Mouse (Mus musculus): Measurements from ENCODE around the gene Rtl10. TPM values are rescaled to one million over a fixed set of nuclear protein-coding genes. Genes with fewer than 3 reads are reported as not detected.

Gene Rtl10
- polyA plus RNA-seq, 1 experiment from 2014 or later = 1.8 TPM

DNA sequence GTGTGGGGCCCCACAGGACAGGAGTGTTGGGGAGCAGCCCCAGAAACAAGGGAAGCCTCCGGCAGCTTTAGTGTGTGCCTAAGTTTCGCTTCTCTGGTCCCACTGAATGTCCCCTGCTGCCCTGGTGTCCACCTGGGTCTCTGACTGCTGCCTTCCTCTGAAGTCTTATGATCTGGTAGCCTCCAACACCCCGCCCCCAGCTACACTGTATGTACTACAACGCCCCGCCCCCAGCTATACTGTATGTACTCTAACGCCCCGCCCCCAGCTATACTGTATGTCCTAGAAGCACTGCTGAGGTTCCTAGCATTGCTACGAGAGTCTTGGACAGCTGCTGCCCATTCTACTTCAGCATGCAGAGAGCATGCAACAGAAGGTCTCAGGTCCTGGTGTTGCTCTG is 25.7 kb upstream of the Rtl10 start:
- H3K9me3 ChIP-seq (ENCODE audit: control insufficient read depth, low read length) = no peaks in the 10 kb centered on the region

DNA sequence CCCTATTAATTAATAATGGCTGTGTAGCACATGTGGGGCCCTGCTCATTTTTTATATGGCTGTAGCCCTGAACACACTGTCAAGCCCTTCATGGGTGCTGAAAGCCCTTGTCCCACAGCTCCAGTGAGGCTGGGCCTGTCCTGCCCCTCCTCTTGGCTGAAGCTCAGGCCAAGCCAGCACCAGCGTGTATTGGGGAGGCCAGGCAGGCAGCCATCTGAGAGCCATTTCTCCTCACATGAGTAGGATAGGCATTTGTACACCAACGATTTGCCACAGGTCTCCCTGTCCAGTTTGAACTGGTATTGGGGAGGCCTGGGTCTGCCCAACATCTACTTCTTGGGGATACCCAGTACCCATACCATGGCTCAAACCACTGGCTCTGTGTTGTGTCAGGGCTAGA is 24.7 kb upstream of the Rtl10 start:
- H3K4me3 ChIP-seq (ENCODE audit: low read depth, low read length) = no peak overlapping the region
- ATAC-seq (ENCODE audit: low FRiP score) = no peak
- WGBS = 82% methylated on average over 2 of the region's 2 CpGs

More for the DNA sequence above, 25.7 kb upstream of the Rtl10 start:
- Histone ChIP-seq H3K27me3 (ENCODE audit: control insufficient read depth, insufficient read depth, low read length) (no peaks in the 10 kb centered on the region), H3K4me1 (replicated peaks; ENCODE audit: control insufficient read depth, insufficient read depth, low read length) (no peaks in the 10 kb centered on the region; the same call in 1 of the 2 replicates), H3K4me3 (ENCODE audit: low read depth, low read length) (no peak overlapping the region), H3K9ac (ENCODE audit: low read depth, low read length) (no peak overlapping the region), H3K36me3 (ENCODE audit: control insufficient read depth, insufficient read depth, low read length) (no peaks in the 10 kb centered on the region), H3K27ac (ENCODE audit: low read depth, low read length) (no peak overlapping the region), H3K4me2 (replicated peaks; ENCODE audit: low read depth, low read length) (no peak overlapping the region)
- 93% methylated on average over 8 of the region's 8 CpGs for WGBS
- DNase-seq (ENCODE audit: low spot score) (no peak), ATAC-seq (ENCODE audit: low FRiP score) (no peak)

DNA sequence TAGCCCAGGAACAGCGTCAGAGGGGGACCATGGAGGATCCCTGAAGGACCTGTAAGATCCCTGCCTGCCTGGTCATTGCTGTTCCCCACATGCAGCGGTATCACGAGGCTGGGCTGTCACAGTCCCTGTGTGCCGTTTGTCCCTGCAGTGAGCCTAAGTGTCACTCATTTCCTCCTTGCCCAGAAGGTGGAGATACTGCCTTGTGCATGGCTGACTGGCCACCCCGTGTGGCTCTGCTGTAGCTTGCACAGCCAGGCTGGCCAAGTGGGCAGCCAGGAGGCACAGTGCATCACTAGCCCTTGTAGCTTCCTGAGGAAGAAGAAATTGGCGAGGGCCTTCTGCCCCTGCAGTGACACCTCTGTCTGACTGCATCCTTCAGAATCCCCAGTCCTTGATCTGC is 20.7 kb upstream of the Rtl10 start:
- Histone ChIP-seq H3K27ac (ENCODE audit: low read depth, low read length) (no peak overlapping the region), H3K27me3 (ENCODE audit: control insufficient read depth, insufficient read depth, low read length) (no peaks in the 10 kb centered on the region), H3K36me3 (ENCODE audit: control insufficient read depth, insufficient read depth, low read length) (no peaks in the 10 kb centered on the region), H3K9ac (ENCODE audit: low read depth, low read length) (no peak overlapping the region), H3K4me3 (ENCODE audit: low read depth, low read length) (no peak overlapping the region), H3K4me1 (replicated peaks; ENCODE audit: control insufficient read depth, insufficient read depth, low read length) (no peaks in the 10 kb centered on the region), H3K4me2 (replicated peaks; ENCODE audit: low read depth, low read length) (no peak overlapping the region), H3K9me3 (ENCODE audit: control insufficient read depth, low read length) (no peaks in the 10 kb centered on the region)
- DNase-seq (ENCODE audit: low spot score) = no peak
- WGBS = 61% methylated on average over 6 of the region's 6 CpGs
- no peak for ATAC-seq (ENCODE audit: low FRiP score)

More for the DNA sequence above, 24.7 kb upstream of the Rtl10 start:
- Histone ChIP-seq H3K36me3 (ENCODE audit: control insufficient read depth, insufficient read depth, low read length) (no peaks in the 10 kb centered on the region), H3K9ac (ENCODE audit: low read depth, low read length) (no peak overlapping the region), H3K27me3 (ENCODE audit: control insufficient read depth, insufficient read depth, low read length) (no peaks in the 10 kb centered on the region), H3K27ac (ENCODE audit: low read depth, low read length) (no peak overlapping the region), H3K4me2 (replicated peaks; ENCODE audit: low read depth, low read length) (no peak overlapping the region), H3K9me3 (ENCODE audit: control insufficient read depth, low read length) (no peaks in the 10 kb centered on the region), H3K4me1 (replicated peaks; ENCODE audit: control insufficient read depth, insufficient read depth, low read length) (no peaks in the 10 kb centered on the region; the same call in 1 of the 2 replicates)
- no peak for DNase-seq (ENCODE audit: low spot score)

- ATAC-seq (ENCODE audit: low FRiP score) = no peak
- H3K36me3 ChIP-seq (ENCODE audit: control insufficient read depth, insufficient read depth, low read length) = no peaks in the 10 kb centered on the region
- no peak overlapping the region for H3K27ac ChIP-seq (ENCODE audit: low read depth, low read length)
- no peaks in the 10 kb centered on the region for H3K9me3 ChIP-seq (ENCODE audit: control insufficient read depth, low read length)
- H3K27me3 ChIP-seq (ENCODE audit: control insufficient read depth, insufficient read depth, low read length) = no peaks in the 10 kb centered on the region
- no peaks in the 10 kb centered on the region for H3K4me1 ChIP-seq (replicated peaks; ENCODE audit: control insufficient read depth, insufficient read depth, low read length)
- 44% methylated on average over 7 of the region's 7 CpGs for WGBS
- H3K4me3 ChIP-seq (ENCODE audit: low read depth, low read length) = no peak overlapping the region
- DNase-seq (ENCODE audit: low spot score) = no peak
- H3K9ac ChIP-seq (ENCODE audit: low read depth, low read length) = no peak overlapping the region
- H3K4me2 ChIP-seq (replicated peaks; ENCODE audit: low read depth, low read length) = no peak overlapping the region
Measured at GRCm38 (mm10) chr16:18479667-18480066, 19.0 kb upstream of the Rtl10 start.

DNA sequence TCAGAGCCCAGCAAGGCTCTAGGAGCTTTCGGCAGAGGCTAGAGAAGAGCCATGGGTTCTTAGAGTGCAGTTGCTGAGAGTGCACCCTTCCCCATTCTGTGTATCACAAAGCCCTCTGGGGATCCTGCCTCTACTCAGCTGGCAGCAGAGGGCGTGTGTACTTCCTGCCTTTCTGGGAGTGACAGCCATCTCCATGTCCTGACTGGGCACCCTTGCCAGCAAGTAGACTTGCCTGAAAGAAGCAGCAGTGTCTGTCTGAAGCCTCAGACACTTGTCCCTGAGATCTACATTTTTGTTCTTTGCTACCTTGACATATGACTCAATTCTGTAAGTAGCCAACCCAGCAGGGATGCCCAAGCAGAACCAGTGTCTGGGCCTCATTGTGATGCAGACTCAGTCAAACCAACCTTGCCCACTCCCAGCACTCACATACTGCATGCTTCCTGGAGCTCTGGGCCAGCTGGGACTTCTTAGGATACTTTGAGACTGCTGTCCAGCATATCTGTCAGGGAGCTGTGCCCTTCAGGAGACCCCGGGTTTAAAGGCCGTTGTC is 17.7 kb upstream of the Rtl10 start:
- ATAC-seq (ENCODE audit: low FRiP score) = no peak
- Histone ChIP-seq H3K27me3 (ENCODE audit: control insufficient read depth, insufficient read depth, low read length) (no peaks in the 10 kb centered on the region), H3K4me2 (replicated peaks; ENCODE audit: low read depth, low read length) (no peak overlapping the region), H3K9ac (ENCODE audit: low read depth, low read length) (no peak overlapping the region), H3K4me3 (ENCODE audit: low read depth, low read length) (no peak overlapping the region), H3K9me3 (ENCODE audit: control insufficient read depth, low read length) (no peaks in the 10 kb centered on the region), H3K36me3 (ENCODE audit: control insufficient read depth, insufficient read depth, low read length) (no peaks in the 10 kb centered on the region), H3K27ac (ENCODE audit: low read depth, low read length) (no peak overlapping the region), H3K4me1 (replicated peaks; ENCODE audit: control insufficient read depth, insufficient read depth, low read length) (no peaks in the 10 kb centered on the region)
- WGBS = 72% methylated on average over 4 of the region's 4 CpGs
- no peak for DNase-seq (ENCODE audit: low spot score)

DNA sequence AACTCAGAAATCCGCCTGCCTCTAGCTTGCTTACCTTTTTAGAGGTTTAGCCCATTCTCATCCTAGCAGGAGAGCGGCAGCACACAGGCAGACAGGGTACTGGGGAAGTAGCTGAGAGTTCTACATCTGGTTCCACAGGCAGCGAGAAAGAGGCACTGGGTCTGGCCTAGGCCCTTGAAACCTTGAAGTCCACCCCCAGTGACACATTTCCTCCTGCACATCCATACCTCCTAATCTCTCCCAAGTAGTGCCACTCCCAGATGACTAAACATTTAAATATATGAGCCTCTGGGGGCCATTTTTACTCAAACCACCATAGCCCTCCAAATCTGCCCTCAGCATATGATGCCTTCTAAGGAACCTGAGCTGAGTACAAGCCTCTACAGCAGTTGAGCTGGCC is 16.3 kb upstream of the Rtl10 start:
- Histone ChIP-seq H3K4me3 (ENCODE audit: low read depth, low read length) (no peak overlapping the region), H3K9ac (ENCODE audit: low read depth, low read length) (no peak overlapping the region), H3K4me1 (replicated peaks; ENCODE audit: control insufficient read depth, insufficient read depth, low read length) (no peaks in the 10 kb centered on the region), H3K4me2 (replicated peaks; ENCODE audit: low read depth, low read length) (no peak overlapping the region), H3K27me3 (ENCODE audit: control insufficient read depth, insufficient read depth, low read length) (no peaks in the 10 kb centered on the region), H3K36me3 (ENCODE audit: control insufficient read depth, insufficient read depth, low read length) (no peaks in the 10 kb centered on the region), H3K27ac (ENCODE audit: low read depth, low read length) (no peak overlapping the region), H3K9me3 (ENCODE audit: control insufficient read depth, low read length) (no peaks in the 10 kb centered on the region)
- DNase-seq (ENCODE audit: low spot score) = no peak
- ATAC-seq (ENCODE audit: low FRiP score) = no peak
- WGBS = 93% methylated on average over 3 of the region's 3 CpGs

DNA sequence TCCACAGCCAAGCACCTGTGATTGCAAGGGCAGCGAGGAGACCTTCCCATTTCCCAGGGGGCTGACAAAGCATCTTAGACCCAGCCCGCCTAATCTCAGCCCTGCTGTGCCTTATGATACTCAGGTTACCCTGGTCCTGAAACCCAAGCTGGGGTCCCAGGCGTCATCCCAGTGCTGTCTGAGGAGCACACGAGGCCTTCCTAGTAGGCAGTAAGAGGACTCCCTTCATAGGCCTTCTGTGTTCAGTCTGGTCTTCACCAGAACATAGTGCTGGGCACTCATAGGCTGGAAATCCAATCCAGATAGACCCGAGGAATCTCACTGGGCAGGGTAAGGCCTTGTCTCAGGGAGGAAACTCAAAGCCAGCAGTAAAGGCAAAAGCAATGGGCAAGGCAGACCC is 14.9 kb upstream of the Rtl10 start:
- DNase-seq (ENCODE audit: low spot score) = no peak
- Histone ChIP-seq H3K4me2 (replicated peaks; ENCODE audit: low read depth, low read length) (no peak overlapping the region), H3K9me3 (ENCODE audit: control insufficient read depth, low read length) (no peaks in the 10 kb centered on the region), H3K9ac (ENCODE audit: low read depth, low read length) (no peak overlapping the region), H3K27me3 (ENCODE audit: control insufficient read depth, insufficient read depth, low read length) (no peaks in the 10 kb centered on the region), H3K36me3 (ENCODE audit: control insufficient read depth, insufficient read depth, low read length) (no peaks in the 10 kb centered on the region), H3K4me1 (replicated peaks; ENCODE audit: control insufficient read depth, insufficient read depth, low read length) (no peaks in the 10 kb centered on the region), H3K4me3 (ENCODE audit: low read depth, low read length) (no peak overlapping the region), H3K27ac (ENCODE audit: low read depth, low read length) (no peak overlapping the region)
- 53% methylated on average over 5 of the region's 5 CpGs for WGBS
- ATAC-seq (ENCODE audit: low FRiP score) = 0 out of 2 replicates have a peak, but pooled peaks have one; percentile 7

DNA sequence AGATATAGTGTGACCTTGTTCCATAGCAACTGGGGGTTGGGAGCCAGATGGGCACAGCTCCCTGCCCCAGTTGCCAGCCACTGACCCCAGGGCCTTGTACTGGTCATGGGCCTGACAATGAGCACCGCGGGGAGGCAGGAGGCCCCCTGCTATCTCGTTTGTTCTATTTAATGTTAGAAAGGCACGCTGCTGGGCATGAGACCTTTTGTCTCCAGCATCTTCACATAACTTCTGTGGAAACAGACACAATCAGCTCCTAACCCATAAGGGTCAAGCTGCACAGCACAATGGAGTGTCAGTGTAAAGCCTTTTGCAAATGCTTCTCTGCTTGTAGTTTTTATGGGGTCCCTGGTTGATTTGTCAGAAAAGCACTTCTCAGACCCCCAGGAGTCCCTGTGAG is 14.3 kb upstream of the Rtl10 start:
- Histone ChIP-seq H3K9ac (ENCODE audit: low read depth, low read length) (no peak overlapping the region; the same call in 1 of the 2 replicates), H3K36me3 (ENCODE audit: control insufficient read depth, insufficient read depth, low read length) (no peaks in the 10 kb centered on the region), H3K9me3 (ENCODE audit: control insufficient read depth, low read length) (no peaks in the 10 kb centered on the region), H3K27me3 (ENCODE audit: control insufficient read depth, insufficient read depth, low read length) (no peaks in the 10 kb centered on the region), H3K27ac (ENCODE audit: low read depth, low read length) (no peak overlapping the region), H3K4me1 (replicated peaks; ENCODE audit: control insufficient read depth, insufficient read depth, low read length) (no peaks in the 10 kb centered on the region), H3K4me2 (replicated peaks; ENCODE audit: low read depth, low read length) (no peak overlapping the region), H3K4me3 (ENCODE audit: low read depth, low read length) (no peak overlapping the region)
- DNase-seq (ENCODE audit: low spot score) (no peak), ATAC-seq (ENCODE audit: low FRiP score) (peak; percentile 56; the same call in 1 of the 2 replicates)
- 6% methylated on average over 4 of the region's 4 CpGs for WGBS

GRCm38 (mm10) chr16:18484794-18485435 is 13.8 kb upstream of the Rtl10 start:
- no peaks in the 10 kb centered on the region for H3K9me3 ChIP-seq (ENCODE audit: control insufficient read depth, low read length)
- H3K4me1 ChIP-seq (replicated peaks; ENCODE audit: control insufficient read depth, insufficient read depth, low read length) = no peaks in the 10 kb centered on the region
- H3K4me3 ChIP-seq (ENCODE audit: low read depth, low read length) = no peak overlapping the region
- no peak overlapping the region; the same call in 1 of the 2 replicates for H3K9ac ChIP-seq (ENCODE audit: low read depth, low read length)
- no peaks in the 10 kb centered on the region for H3K27me3 ChIP-seq (ENCODE audit: control insufficient read depth, insufficient read depth, low read length)
- H3K27ac ChIP-seq (ENCODE audit: low read depth, low read length) = no peak overlapping the region
- no peak overlapping the region for H3K4me2 ChIP-seq (replicated peaks; ENCODE audit: low read depth, low read length)
- no peak for DNase-seq (ENCODE audit: low spot score)
- no peaks in the 10 kb centered on the region for H3K36me3 ChIP-seq (ENCODE audit: control insufficient read depth, insufficient read depth, low read length)
- WGBS = 25% methylated on average over 5 of the region's 5 CpGs
- 0 out of 2 replicates have a peak, but pooled peaks have one; percentile 38 for ATAC-seq (ENCODE audit: low FRiP score)
